Mouse (Mus musculus) limb, embryonic 15.5 days (tissue): ENCODE data around the gene Ppp2r5e. TPM values are rescaled to one million over a fixed set of nuclear protein-coding genes. Genes with fewer than 3 reads are reported as not detected.

ENCODE experiments used
- ATAC-seq: fragments of 200-750 bp; cut with Nextera tagmentation; 2 replicates; pipeline ENCODE4 v1.8.0; 2017; ENCODE audit warnings: low read depth, moderate TSS enrichment; ENCODE audit not compliant: insufficient number of reproducible peaks, low FRiP score, low TSS enrichment
- H3K27ac ChIP-seq: fragments of 300-500 bp; sonication (generic); 2 replicates; pipeline ENCODE4 v1.5.1; 2015; ENCODE audit warnings: moderate library complexity, mild to moderate bottlenecking, inconsistent platforms
- H3K27me3 ChIP-seq: fragments of 300-500 bp; sonication (generic); 2 replicates; pipeline ENCODE4 v1.6.1; 2015; ENCODE audit warnings: inconsistent platforms
- H3K36me3 ChIP-seq: fragments of 300-500 bp; sonication (generic); 2 replicates; pipeline ENCODE4 v1.6.1; 2015; ENCODE audit warnings: inconsistent platforms
- H3K4me1 ChIP-seq: fragments of 300-500 bp; sonication (generic); 2 replicates; pipeline ENCODE4 v1.6.1; 2015; ENCODE audit warnings: inconsistent platforms
- H3K4me2 ChIP-seq: fragments of 300-500 bp; sonication (generic); 2 replicates; pipeline ENCODE4 v1.6.1; 2015; ENCODE audit warnings: mild to moderate bottlenecking, inconsistent platforms
- H3K4me3 ChIP-seq: fragments of 300-500 bp; sonication (generic); 2 replicates; pipeline ENCODE4 v1.5.1; 2015; ENCODE audit warnings: mild to moderate bottlenecking, inconsistent platforms
- H3K9ac ChIP-seq: fragments of 300-500 bp; sonication (generic); 2 replicates; pipeline ENCODE4 v1.6.1; 2015; ENCODE audit warnings: inconsistent platforms
- H3K9me3 ChIP-seq: fragments of 300-500 bp; sonication (generic); 2 replicates; pipeline ENCODE4 v1.6.1; 2016; ENCODE audit warnings: inconsistent platforms
- WGBS: fragments of 180-500 bp; shearing (Covaris S2); methylation state at CpG from one replicate; pipeline ENCODE4 v1.1.7; 2015; 5-methylcytosine and 5-hydroxymethylcytosine counted together
- polyA plus RNA-seq: library from polyadenylated mRNA; unstranded; fragments of >200 nt; fragmentation: Nextera tagmentation; extraction: Ambion mirVana; gene quantifications from 2 replicates; pipeline ENCODE4 v1.2.1, GENCODE M21; 2015

Ppp2r5e gene
- polyA plus RNA-seq, 1 experiment from 2014 or later: 11.5 TPM

DNA sequence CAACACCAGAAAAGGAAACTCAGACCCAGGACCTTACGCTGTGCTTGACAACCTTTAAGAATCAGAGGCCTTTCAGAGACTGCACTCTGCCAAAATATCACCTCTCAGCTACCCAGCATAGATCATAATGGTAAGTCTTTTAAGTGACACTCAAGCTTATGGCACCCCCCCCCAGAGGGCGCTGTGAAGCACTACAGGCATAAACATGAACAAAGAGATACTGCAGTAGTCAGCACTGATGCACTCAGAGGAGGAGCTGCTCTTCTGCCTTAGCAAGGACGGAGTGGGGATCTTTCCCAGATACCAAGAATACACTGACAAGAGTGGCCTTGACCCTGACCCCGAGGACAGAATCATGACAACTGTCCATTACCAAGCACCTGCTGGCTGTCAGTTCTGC, 23.8 kb downstream of the Ppp2r5e start:
- no peak for ATAC-seq
- H3K4me1 ChIP-seq: peaks cover 4% of the 10 kb centered on the region; the same call in 1 of the 2 replicates
- H3K4me2 ChIP-seq: no peak overlapping the region
- no peak overlapping the region for H3K27ac ChIP-seq
- H3K27me3 ChIP-seq: no peaks in the 10 kb centered on the region
- H3K36me3 ChIP-seq: no peaks in the 10 kb centered on the region
- no peaks in the 10 kb centered on the region for H3K9me3 ChIP-seq
- H3K4me3 ChIP-seq: no peak overlapping the region
- no peak overlapping the region for H3K9ac ChIP-seq
- 73% methylated on average over 4 of the region's 4 CpGs for WGBS

DNA sequence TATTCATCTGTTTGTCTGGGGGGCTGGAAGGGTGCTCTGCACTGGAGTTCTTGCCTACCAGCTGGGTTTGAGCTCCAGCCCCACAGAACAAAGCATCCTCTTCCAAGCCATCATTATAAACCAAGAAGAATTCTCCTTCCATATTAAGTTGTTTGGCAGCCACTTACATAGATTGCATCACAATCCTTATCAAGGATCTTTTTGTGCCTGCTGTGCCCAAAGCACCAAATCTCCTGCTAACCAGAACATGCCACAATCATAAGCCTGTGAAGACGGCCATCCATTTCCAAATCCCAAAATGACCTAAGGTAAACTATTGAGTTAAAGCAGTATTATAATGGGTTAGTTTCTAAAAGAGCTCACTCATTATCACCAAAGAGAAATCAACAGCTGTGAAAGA, 25.9 kb downstream of the Ppp2r5e start:
- H3K27me3 ChIP-seq: no peaks in the 10 kb centered on the region
- WGBS: 77% methylated on average over 1 of the region's 1 CpGs
- no peak for ATAC-seq
- H3K27ac ChIP-seq: no peak overlapping the region
- no peak overlapping the region for H3K4me2 ChIP-seq
- no peaks in the 10 kb centered on the region for H3K9me3 ChIP-seq
- H3K4me3 ChIP-seq: no peak overlapping the region
- H3K9ac ChIP-seq: no peak overlapping the region
- H3K4me1 ChIP-seq: 0 out of 2 replicates have a peak, but pooled peaks cover 2% of the 10 kb centered on the region
- peaks cover 9% of the 10 kb centered on the region; the same call in 1 of the 2 replicates for H3K36me3 ChIP-seq

DNA sequence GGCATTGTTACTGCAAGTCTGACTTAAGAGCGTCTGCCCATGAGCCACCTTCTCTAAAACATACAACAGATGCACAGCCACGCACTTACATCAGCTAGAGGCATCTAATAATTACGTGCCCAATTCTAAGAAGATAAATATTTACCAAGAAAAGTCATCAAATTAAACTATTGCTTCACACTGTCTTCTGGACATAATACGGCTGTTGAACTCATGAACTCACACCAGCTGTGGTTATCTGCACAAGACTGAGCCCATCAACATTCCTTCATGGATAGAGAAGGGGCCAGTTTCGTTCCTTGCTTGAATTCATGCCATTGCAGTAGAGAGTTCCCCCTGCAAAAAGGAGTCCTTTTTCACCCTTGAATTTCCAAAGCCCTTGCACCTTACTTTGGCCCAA, 28.3 kb downstream of the Ppp2r5e start:
- Histone ChIP-seq H3K9me3 (no peaks in the 10 kb centered on the region), H3K27ac (no peak overlapping the region), H3K36me3 (peaks cover 10% of the 10 kb centered on the region; the same call in 1 of the 2 replicates), H3K4me3 (no peak overlapping the region), H3K4me1 (0 out of 2 replicates have a peak, but pooled peaks cover 2% of the 10 kb centered on the region), H3K9ac (no peak overlapping the region), H3K27me3 (no peaks in the 10 kb centered on the region), H3K4me2 (no peak overlapping the region)
- no peak for ATAC-seq
- WGBS: 68% methylated on average over 5 of the region's 5 CpGs

DNA sequence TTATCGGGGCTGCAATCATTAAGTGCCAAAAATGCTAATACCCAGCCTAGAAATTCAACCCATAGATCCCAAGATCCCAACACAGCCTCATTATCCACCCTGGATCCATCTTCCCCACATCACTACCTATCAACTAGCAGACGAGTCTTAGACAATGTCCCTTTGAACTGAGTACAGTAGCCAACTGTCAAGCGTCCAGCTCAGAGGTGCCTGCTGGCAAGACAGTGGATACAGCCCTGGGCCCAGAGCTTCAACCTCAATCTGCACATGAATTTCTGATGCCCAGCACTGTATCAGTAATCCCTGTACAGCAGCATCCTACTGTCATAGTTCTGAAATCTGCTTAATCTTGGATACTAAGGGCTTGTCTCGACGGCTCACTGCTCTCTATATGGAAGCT, 30.3 kb downstream of the Ppp2r5e start:
- Histone ChIP-seq H3K36me3 (peaks cover 10% of the 10 kb centered on the region; the same call in 1 of the 2 replicates), H3K9me3 (no peaks in the 10 kb centered on the region), H3K27ac (no peak overlapping the region), H3K9ac (no peak overlapping the region), H3K4me1 (no peaks in the 10 kb centered on the region), H3K27me3 (no peaks in the 10 kb centered on the region), H3K4me3 (no peak overlapping the region), H3K4me2 (no peak overlapping the region)
- WGBS: 90% methylated on average over 5 of the region's 5 CpGs
- no peak for ATAC-seq

DNA sequence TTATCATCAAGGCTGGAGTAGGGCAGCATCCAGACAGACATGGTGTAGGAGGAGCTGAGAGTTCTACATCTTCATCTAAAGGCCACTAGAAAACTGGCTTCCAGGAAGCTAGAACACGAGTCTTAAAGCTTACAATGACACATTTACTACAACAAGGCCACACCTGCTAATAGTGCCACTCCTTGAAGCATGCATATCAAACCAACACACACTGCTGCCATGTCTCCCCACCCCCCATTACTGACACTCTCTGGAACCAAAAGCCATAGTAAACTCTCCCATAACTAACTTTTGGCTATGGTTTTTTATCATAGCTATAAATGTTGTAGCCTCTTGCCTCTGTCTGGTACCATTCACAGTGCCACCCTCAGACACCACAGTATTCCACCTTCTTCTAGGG, 31.5 kb downstream of the Ppp2r5e start:
- H3K9ac ChIP-seq: no peak overlapping the region
- 62% methylated on average over 1 of the region's 1 CpGs for WGBS
- H3K27ac ChIP-seq: no peak overlapping the region
- H3K4me2 ChIP-seq: no peak overlapping the region
- peaks cover 10% of the 10 kb centered on the region; the same call in 1 of the 2 replicates for H3K36me3 ChIP-seq
- no peak overlapping the region for H3K4me3 ChIP-seq
- H3K4me1 ChIP-seq: no peaks in the 10 kb centered on the region
- no peak for ATAC-seq
- no peaks in the 10 kb centered on the region for H3K27me3 ChIP-seq
- H3K9me3 ChIP-seq: no peaks in the 10 kb centered on the region

DNA sequence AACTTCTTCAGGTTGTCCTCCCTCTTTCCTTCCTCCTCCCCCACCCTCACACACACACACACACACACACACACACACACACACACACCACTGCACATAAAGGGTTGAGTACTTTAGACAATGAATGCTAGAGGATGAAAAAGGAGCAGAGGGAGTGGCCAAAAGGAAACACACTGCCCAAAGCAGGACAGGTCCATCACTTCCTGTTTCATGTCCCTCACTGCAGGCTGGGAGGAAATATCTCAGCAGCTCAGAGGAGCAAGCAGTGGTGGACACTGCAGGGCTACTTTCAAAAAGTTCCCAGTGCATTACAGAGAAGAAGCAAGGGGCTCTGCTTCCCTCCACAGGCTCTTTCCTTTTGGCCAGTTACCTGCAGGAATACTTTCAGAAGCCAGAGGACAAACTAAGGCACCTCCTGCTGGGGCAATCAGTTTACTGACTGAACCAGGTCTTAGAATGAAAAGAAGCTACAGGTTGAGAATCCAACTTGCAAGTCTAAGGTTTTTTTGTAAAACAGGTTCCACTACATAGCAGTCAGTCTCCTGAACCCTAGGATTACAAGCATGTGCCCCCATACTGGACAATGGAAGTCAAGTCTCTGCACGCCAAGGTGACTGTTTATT, 32.9 kb downstream of the Ppp2r5e start:
- Histone ChIP-seq H3K9me3 (no peaks in the 10 kb centered on the region), H3K4me2 (no peak overlapping the region), H3K27me3 (no peaks in the 10 kb centered on the region), H3K4me1 (peaks cover 5% of the 10 kb centered on the region; the same call in 1 of the 2 replicates), H3K36me3 (peaks cover 10% of the 10 kb centered on the region; the same call in 1 of the 2 replicates), H3K9ac (no peak overlapping the region), H3K27ac (0 out of 2 replicates have a peak overlapping the region, but pooled peaks have one; percentile 5), H3K4me3 (no peak overlapping the region)
- 89% methylated on average over 1 of the region's 1 CpGs for WGBS
- no peak for ATAC-seq

DNA sequence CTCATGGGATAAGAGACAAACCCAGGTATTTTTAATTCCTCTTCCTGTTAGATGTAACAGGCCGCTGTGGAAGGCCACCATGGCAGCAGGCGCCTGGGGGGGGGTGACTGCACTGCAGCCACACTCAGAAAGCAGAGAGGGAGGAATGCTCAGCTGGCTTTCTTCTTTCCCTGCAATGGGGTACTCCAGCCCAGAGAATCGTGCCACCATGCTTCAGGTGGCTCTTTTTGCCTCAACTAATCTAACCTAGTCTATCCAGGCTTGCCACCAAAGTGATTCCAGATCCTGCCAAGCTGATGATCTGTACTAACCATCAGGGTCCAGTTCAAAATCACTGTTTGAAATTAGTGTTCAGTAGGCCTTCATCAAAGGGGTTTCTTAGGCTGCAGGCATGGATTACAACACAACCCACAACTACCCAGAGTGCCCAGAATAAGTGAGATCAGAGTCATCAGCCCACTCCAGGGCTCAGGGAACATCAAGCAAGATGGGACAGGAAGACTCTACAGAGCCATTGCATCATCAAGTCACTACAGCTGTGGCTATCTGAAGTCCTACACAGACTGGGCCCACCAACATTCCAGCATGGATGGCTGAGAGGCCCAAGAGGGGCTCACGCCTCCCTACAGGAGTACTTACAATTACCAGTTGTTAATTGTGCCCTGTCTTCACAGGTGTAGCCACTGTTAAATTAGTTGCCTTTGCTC, 35.2 kb downstream of the Ppp2r5e start:
- no peaks in the 10 kb centered on the region for H3K27me3 ChIP-seq
- no peak overlapping the region for H3K9ac ChIP-seq
- peaks cover 10% of the 10 kb centered on the region for H3K4me1 ChIP-seq
- WGBS: 85% methylated on average over 4 of the region's 4 CpGs
- peaks cover 8% of the 10 kb centered on the region; the same call in 1 of the 2 replicates for H3K36me3 ChIP-seq
- no peak overlapping the region for H3K4me2 ChIP-seq
- no peak for ATAC-seq
- no peak overlapping the region for H3K27ac ChIP-seq
- no peak overlapping the region for H3K4me3 ChIP-seq
- H3K9me3 ChIP-seq: no peaks in the 10 kb centered on the region

DNA sequence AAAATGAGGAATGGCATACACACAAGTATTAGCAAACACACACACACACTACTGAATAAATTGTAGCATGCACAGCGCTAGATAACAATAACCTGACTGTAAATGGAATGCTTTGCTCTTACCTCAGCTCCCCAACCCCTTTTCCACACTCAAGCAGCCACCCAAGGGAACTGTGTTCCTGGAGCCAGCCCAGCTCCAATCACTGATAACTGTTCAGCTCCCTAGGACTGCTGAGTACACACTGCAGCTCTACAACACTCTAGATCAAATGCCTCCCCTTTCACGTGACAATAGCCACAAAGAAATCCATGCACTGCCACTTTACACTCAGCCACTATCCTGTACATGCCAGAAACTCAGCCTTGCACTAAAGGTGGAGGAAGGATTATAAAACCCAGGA, 36.8 kb downstream of the Ppp2r5e start:
- Histone ChIP-seq H3K27ac (no peak overlapping the region), H3K9me3 (no peaks in the 10 kb centered on the region), H3K4me2 (no peak overlapping the region), H3K36me3 (no peaks in the 10 kb centered on the region), H3K9ac (no peak overlapping the region), H3K4me3 (no peak overlapping the region), H3K27me3 (no peaks in the 10 kb centered on the region), H3K4me1 (peaks cover 10% of the 10 kb centered on the region)
- ATAC-seq: no peak
- 67% methylated on average over 2 of the region's 2 CpGs for WGBS

DNA sequence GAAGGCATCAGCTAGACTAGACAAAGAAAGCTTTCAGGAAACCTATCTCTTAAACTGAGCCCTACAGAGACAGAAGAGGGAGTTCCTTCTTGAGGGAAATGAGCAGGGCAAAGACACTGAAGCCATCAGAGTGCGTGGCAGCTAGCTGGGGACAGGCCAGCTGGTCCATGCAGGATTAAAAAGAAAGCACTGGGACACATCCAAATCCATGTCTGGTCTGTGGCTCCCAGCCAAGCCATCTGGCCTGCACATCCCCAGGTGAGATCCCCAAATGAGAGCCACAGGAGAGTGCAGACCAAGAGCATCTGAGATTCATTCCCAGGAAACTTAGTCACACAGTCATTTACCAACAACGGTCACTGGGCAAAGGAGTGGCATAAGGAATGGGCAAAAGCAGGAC, 38.2 kb downstream of the Ppp2r5e start:
- Histone ChIP-seq H3K4me2 (no peak overlapping the region), H3K36me3 (no peaks in the 10 kb centered on the region), H3K27ac (0 out of 2 replicates have a peak overlapping the region, but pooled peaks have one; percentile 13), H3K9ac (no peak overlapping the region), H3K4me3 (no peak overlapping the region), H3K9me3 (no peaks in the 10 kb centered on the region), H3K27me3 (no peaks in the 10 kb centered on the region), H3K4me1 (peaks cover 10% of the 10 kb centered on the region)
- ATAC-seq: no peak
- 52% methylated on average over 2 of the region's 2 CpGs for WGBS

DNA sequence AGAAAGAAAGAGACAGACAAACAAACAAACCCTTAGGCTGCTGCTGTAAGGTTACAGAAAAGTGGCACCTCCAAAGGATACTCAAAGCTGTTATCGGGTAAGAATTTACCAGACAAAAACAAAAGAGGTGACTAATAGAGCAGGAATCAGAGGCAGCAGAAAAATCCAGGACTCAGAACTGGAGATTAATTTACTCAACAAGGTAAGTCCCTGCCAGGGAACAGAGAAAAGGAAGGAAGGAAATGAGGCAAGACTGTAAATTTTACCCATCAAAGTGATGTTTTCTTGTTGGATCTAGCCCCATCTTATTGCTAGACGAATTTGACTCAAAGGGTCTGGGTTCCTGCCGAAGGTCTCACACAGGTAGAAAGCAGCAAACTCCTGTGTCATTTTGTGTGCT, 41.0 kb downstream of the Ppp2r5e start:
- H3K9ac ChIP-seq: no peak overlapping the region
- WGBS: 59% methylated on average over 3 of the region's 3 CpGs

DNA sequence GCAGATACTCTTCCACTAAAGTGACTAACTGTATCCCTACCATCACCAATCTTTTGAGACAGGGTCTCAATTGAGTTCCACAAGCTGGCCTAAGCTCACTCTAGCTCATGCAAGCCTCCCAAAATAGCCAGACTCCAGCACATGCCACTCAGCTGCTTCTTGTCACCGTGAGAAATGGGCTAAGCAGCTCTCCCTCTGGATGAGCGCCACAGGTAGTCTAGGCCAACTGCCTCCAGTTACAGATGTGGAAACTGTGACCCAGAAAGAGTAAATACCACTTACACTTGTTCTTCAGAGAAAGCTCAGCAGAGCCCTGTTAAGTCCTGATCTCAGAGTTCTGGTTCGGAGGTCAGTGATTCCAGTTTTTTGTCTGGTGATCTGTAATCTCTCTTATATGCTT, 43.7 kb downstream of the Ppp2r5e start:
- no peaks in the 10 kb centered on the region for H3K9me3 ChIP-seq
- no peak overlapping the region for H3K4me3 ChIP-seq
- no peak for ATAC-seq
- no peak overlapping the region for H3K9ac ChIP-seq
- no peaks in the 10 kb centered on the region for H3K36me3 ChIP-seq
- no peaks in the 10 kb centered on the region; the same call in 1 of the 2 replicates for H3K4me1 ChIP-seq
- WGBS: 76% methylated on average over 3 of the region's 3 CpGs
- no peak overlapping the region for H3K27ac ChIP-seq
- no peaks in the 10 kb centered on the region for H3K27me3 ChIP-seq
- no peak overlapping the region for H3K4me2 ChIP-seq

More for the DNA sequence above, 41.0 kb downstream of the Ppp2r5e start:
- no peaks in the 10 kb centered on the region for H3K9me3 ChIP-seq
- no peaks in the 10 kb centered on the region for H3K36me3 ChIP-seq
- H3K4me1 ChIP-seq: peaks cover 10% of the 10 kb centered on the region
- no peak overlapping the region for H3K4me2 ChIP-seq
- H3K27me3 ChIP-seq: no peaks in the 10 kb centered on the region
- H3K4me3 ChIP-seq: no peak overlapping the region
- ATAC-seq: no peak
- no peak overlapping the region for H3K27ac ChIP-seq

DNA sequence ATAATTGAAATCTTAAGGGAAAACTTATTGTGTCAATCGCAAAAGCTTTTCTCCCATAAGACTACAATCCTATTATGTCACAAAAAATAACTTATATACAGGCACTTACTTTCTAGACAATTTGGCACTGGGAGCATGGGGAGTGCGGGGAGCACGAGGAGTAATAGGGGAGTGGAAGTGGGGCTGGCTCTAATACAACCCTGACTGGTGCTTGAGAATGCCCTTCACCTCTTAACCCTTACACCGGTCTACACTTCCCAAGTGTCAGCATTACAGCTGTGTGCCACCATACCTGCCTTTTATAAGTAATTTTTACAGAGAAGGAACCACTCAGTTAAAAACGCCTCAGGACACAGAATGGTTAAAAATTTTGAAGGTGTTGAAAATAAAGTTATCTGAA, 44.4 kb downstream of the Ppp2r5e start:
- Histone ChIP-seq H3K9me3 (no peaks in the 10 kb centered on the region), H3K27me3 (no peaks in the 10 kb centered on the region), H3K36me3 (no peaks in the 10 kb centered on the region), H3K4me1 (no peaks in the 10 kb centered on the region; the same call in 1 of the 2 replicates), H3K9ac (no peak overlapping the region), H3K4me3 (no peak overlapping the region), H3K4me2 (no peak overlapping the region), H3K27ac (no peak overlapping the region)
- ATAC-seq: no peak
- 88% methylated on average over 5 of the region's 5 CpGs for WGBS
